Mouse (Mus musculus) myocyte (in vitro differentiated cells): ENCODE results near the gene Adk. TPM values are rescaled to one million over a fixed set of nuclear protein-coding genes. Genes with fewer than 3 reads are reported as not detected.

Experiments
- H3K27me3 ChIP-seq: one replicate; pipeline ENCODE4 v1.6.1; 2011; ENCODE audit not compliant: control insufficient read depth, insufficient read depth, insufficient read length
- H3K36me3 ChIP-seq: one replicate; pipeline ENCODE4 v1.6.1; 2011; ENCODE audit not compliant: control insufficient read depth, insufficient read depth
- H3K4me2 ChIP-seq: one replicate; pipeline ENCODE4 v1.6.1; 2011; ENCODE audit warnings: low read depth, control low read depth
- H3K4me3 ChIP-seq: one replicate; pipeline ENCODE4 v1.5.1; 2011; ENCODE audit warnings: mild to moderate bottlenecking, control low read depth, moderate library complexity
- H3K79me2 ChIP-seq: one replicate; pipeline ENCODE4 v1.6.1; 2011; ENCODE audit not compliant: control insufficient read depth, insufficient read depth
- H3ac ChIP-seq: one replicate; pipeline ENCODE4 v1.6.1; 2011; ENCODE audit not compliant: control insufficient read depth, insufficient read length
- CEBPB ChIP-seq: IDR thresholded peaks from 2 replicates; pipeline ENCODE4 v1.6.1; 2011; ENCODE audit warnings: mild to moderate bottlenecking, moderate library complexity; ENCODE audit not compliant: poor library complexity, insufficient read depth, severe bottlenecking
- E2F4 ChIP-seq: IDR thresholded peaks from one replicate; pipeline ENCODE4 v1.6.1; 2011; ENCODE audit warnings: mild to moderate bottlenecking, control low read depth, moderate library complexity; ENCODE audit not compliant: insufficient read depth
- MAX ChIP-seq: IDR thresholded peaks from one replicate; pipeline ENCODE4 v1.6.1; 2011; ENCODE audit warnings: low read depth, mild to moderate bottlenecking, control low read depth
- MYOD1 ChIP-seq, 3 experiments: IDR thresholded peaks; one replicate each; pipeline ENCODE4 v1.6.1; 2011; ENCODE audit warnings: control low read depth in 2 of 3, low read depth in 2 of 3, mild to moderate bottlenecking in 2 of 3, moderate library complexity in 1 of 3; ENCODE audit not compliant: insufficient read length in 2 of 3, control insufficient read depth in 1 of 3
- MYOG ChIP-seq, 3 experiments: IDR thresholded peaks; one replicate each; pipeline ENCODE4 v1.6.1; 2011; ENCODE audit warnings: control low read depth in 2 of 3, low read depth in 2 of 3, mild to moderate bottlenecking in 2 of 3; ENCODE audit not compliant: insufficient read length in 2 of 3, control insufficient read depth in 1 of 3, insufficient read depth in 1 of 3
- POLR2A ChIP-seq: IDR thresholded peaks from one replicate; pipeline ENCODE4 v1.6.1; 2011; ENCODE audit warnings: low read depth, mild to moderate bottlenecking, control low read depth, moderate library complexity; ENCODE audit not compliant: insufficient read length
- POLR2AphosphoS2 ChIP-seq: IDR thresholded peaks from one replicate; pipeline ENCODE4 v1.6.1; 2011; ENCODE audit warnings: low read depth, control low read depth; ENCODE audit not compliant: insufficient read length
- REST ChIP-seq: IDR thresholded peaks from one replicate; pipeline ENCODE4 v1.6.1; 2011; ENCODE audit warnings: mild to moderate bottlenecking, control low read depth, moderate library complexity; ENCODE audit not compliant: insufficient read depth, insufficient read length
- SRF ChIP-seq: IDR thresholded peaks from one replicate; pipeline ENCODE4 v1.6.1; 2011; ENCODE audit warnings: low read depth; ENCODE audit not compliant: control insufficient read depth, insufficient read length
- TCF12 ChIP-seq: IDR thresholded peaks from one replicate; pipeline ENCODE4 v1.6.1; 2011; ENCODE audit warnings: mild to moderate bottlenecking, control low read depth; ENCODE audit not compliant: poor library complexity, insufficient read depth, severe bottlenecking
- TCF3 ChIP-seq: IDR thresholded peaks from one replicate; pipeline ENCODE4 v1.6.1; 2011; ENCODE audit warnings: low read depth, control low read depth; ENCODE audit not compliant: insufficient read length
- USF1 ChIP-seq: IDR thresholded peaks from one replicate; pipeline ENCODE4 v1.6.1; 2011; ENCODE audit warnings: low read depth, mild to moderate bottlenecking, control low read depth, moderate library complexity
- polyA plus RNA-seq: library from polyadenylated mRNA; unstranded; fragments of >200 nt; fragmentation: generic; extraction: Trizol; gene quantifications from one replicate; pipeline ENCODE4 v1.2.1, GENCODE M21; 2012; ENCODE audit warnings: missing spikeins

Gene Adk
- polyA plus RNA-seq, 1 experiment = 37.2 TPM

DNA sequence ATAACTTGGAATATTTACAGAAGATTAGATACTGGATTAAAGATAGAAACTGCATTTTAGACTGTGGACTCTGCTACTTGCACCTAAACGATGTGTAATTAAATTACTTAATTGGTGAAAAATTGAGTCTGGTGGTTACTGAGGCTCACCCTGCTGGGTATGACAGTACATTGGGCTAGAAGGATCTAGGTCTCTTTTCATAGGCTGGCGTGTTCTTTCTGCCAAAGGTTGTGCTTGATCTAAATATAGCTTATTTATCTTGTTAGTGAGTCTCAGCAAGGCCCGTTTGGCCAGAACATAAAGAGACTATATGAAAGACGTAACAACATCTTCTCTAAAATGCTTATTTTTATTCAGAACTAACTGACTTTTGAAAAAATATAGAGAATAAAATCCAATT lies 65.7 kb downstream of the Adk start:
- Histone ChIP-seq H3K79me2 (no peaks in the 10 kb centered on the region), H3K4me2 (no peak overlapping the region), H3K27me3 (no peaks in the 10 kb centered on the region), H3K4me3 (no peak overlapping the region), H3ac (no peak overlapping the region), H3K36me3 (no peaks in the 10 kb centered on the region)
- no peak for TF ChIP-seq MYOG (IDR thresholded peaks at IDR 0.05; ENCODE audit: control insufficient read depth in 1 of 3, insufficient read depth in 1 of 3, insufficient read length in 2 of 3, low read depth in 2 of 3)
- TF ChIP-seq SRF = no peak
- TF ChIP-seq POLR2AphosphoS2 = no peak
- no peak for TF ChIP-seq REST
- TF ChIP-seq USF1 = no peak
- no peak for TF ChIP-seq TCF12
- TF ChIP-seq MYOD1 (IDR thresholded peaks at IDR 0.05; ENCODE audit: control insufficient read depth in 1 of 3, insufficient read length in 2 of 3, low read depth in 2 of 3) = no peak
- TF ChIP-seq MAX = no peak
- TF ChIP-seq POLR2A = no peak

DNA sequence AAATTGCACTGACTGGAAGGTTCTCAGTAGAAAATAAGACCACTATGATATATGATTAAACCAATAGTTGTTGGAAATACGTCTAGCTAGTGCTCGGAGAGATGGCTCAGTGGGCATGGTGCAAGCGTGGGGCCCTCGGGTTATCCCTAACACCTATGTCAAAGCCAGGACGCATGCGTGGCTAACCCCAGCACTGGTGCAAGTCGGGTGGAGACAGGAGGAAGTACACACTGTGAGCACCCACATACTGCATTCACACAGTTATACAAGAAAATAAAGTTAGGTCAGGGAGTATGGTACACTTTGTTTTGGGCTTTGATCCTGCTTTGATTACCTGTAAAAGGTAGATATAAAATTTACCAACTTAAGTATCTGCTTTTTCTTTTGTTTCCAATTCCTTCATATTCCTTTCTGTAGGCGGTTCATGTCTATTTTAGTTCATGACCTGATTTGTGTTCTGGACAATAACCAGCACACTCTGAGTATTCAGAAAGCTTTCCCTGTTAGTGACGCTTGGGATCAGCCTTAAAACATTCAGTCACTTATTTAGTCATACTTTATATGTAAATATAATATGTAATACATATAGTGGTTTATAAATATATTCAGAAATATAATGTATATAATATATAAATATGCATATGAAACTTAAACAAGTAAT lies 67.4 kb downstream of the Adk start:
- Histone ChIP-seq H3K4me3 (no peak overlapping the region), H3K27me3 (no peaks in the 10 kb centered on the region), H3ac (no peak overlapping the region), H3K36me3 (no peaks in the 10 kb centered on the region), H3K79me2 (no peaks in the 10 kb centered on the region), H3K4me2 (no peak overlapping the region)
- TF ChIP-seq CEBPB (no peak), SRF (no peak)

DNA sequence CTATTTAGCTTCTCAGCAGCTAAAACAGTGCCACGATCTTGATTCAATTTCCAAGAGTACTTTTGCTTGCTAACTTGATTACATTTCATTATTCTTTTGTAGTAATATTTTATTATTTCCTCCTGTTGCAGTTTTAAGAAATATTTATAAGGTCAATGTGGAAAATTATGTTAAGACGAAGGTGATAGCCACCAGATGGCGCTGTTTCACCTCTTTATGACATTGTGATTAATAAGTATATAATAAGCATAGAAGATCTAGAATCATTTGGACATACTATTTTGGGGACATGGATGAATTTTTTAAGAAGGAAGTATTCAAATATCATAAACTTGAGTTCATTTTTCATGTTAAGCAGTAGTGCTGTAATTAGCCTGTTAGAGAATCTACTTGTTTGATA lies 68.1 kb downstream of the Adk start:
- Histone ChIP-seq H3K36me3 (no peaks in the 10 kb centered on the region), H3K27me3 (no peaks in the 10 kb centered on the region), H3ac (no peak overlapping the region), H3K79me2 (no peaks in the 10 kb centered on the region), H3K4me3 (no peak overlapping the region), H3K4me2 (no peak overlapping the region)
- no peak for TF ChIP-seq E2F4
- TF ChIP-seq TCF3 = no peak
- no peak for TF ChIP-seq TCF12
- TF ChIP-seq SRF = no peak
- TF ChIP-seq MAX = no peak
- no peak for TF ChIP-seq USF1
- no peak for TF ChIP-seq REST
- no peak for TF ChIP-seq POLR2A
- TF ChIP-seq POLR2AphosphoS2 = no peak
- TF ChIP-seq MYOG (IDR thresholded peaks at IDR 0.05; ENCODE audit: control insufficient read depth in 1 of 3, insufficient read depth in 1 of 3, insufficient read length in 2 of 3, low read depth in 2 of 3) = no peak
- TF ChIP-seq MYOD1 (IDR thresholded peaks at IDR 0.05; ENCODE audit: control insufficient read depth in 1 of 3, insufficient read length in 2 of 3, low read depth in 2 of 3) = no peak
- TF ChIP-seq CEBPB = no peak

DNA sequence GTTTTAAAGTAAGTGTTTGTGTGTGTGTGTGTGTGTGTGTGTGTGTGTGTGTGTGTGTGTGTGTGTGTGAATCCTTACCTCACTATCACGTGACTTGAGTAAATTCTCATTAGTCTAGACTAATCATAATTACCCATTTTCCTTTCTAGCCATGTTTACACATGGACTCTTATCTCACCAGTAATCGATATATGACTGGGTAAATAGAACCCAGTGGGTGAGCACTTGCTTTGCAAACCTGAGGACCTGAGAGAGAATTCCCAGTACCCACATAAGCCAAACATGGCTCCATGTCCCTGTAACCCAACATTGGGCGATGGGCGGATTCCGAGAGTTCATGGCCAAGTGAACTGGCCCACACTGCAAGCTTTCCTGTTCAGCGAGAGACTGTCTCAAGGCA lies 74.8 kb downstream of the Adk start:
- Histone ChIP-seq H3K27me3 (no peaks in the 10 kb centered on the region), H3K4me2 (no peak overlapping the region), H3K36me3 (no peaks in the 10 kb centered on the region), H3K4me3 (no peak overlapping the region), H3K79me2 (no peaks in the 10 kb centered on the region), H3ac (no peak overlapping the region)
- TF ChIP-seq TCF3 = no peak
- no peak for TF ChIP-seq TCF12
- TF ChIP-seq MYOG (IDR thresholded peaks at IDR 0.05; ENCODE audit: control insufficient read depth in 1 of 3, insufficient read depth in 1 of 3, insufficient read length in 2 of 3, low read depth in 2 of 3) = no peak
- TF ChIP-seq USF1 = no peak
- TF ChIP-seq POLR2AphosphoS2 = no peak
- TF ChIP-seq MAX = no peak
- TF ChIP-seq E2F4 = no peak
- no peak for TF ChIP-seq CEBPB
- TF ChIP-seq REST = no peak
- TF ChIP-seq POLR2A = no peak
- no peak for TF ChIP-seq MYOD1 (IDR thresholded peaks at IDR 0.05; ENCODE audit: control insufficient read depth in 1 of 3, insufficient read length in 2 of 3, low read depth in 2 of 3)
- no peak for TF ChIP-seq SRF

DNA sequence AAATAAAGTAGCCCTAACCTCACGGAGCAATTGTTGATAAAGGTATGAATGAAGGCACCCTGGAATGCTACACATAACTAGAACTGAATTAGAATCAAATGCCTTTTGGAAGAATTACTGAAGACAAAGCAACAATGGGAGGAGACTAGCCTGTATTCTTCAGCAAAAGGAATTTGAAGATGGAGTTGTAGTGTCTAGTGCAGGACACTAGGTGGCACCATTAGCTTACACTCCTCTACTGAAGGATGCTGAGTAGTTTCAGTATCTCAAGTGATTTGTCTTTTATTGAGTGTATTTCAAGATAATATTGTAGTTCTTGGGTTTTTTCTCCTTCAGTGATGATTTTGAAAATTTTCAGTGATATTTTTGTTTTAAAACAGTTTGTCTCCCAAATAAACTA lies 84.5 kb downstream of the Adk start:
- Histone ChIP-seq H3K4me2 (no peak overlapping the region), H3K79me2 (no peaks in the 10 kb centered on the region)
- TF ChIP-seq MYOD1 (IDR thresholded peaks at IDR 0.05; ENCODE audit: control insufficient read depth in 1 of 3, insufficient read length in 2 of 3, low read depth in 2 of 3) (no peak), E2F4 (no peak), TCF3 (no peak), USF1 (no peak), SRF (no peak), MYOG (IDR thresholded peaks at IDR 0.05; ENCODE audit: control insufficient read depth in 1 of 3, insufficient read depth in 1 of 3, insufficient read length in 2 of 3, low read depth in 2 of 3) (no peak), POLR2AphosphoS2 (no peak), MAX (no peak), REST (no peak), POLR2A (no peak), TCF12 (no peak), CEBPB (no peak)

More for the DNA sequence above, 84.5 kb downstream of the Adk start:
- Histone ChIP-seq H3K36me3 (no peaks in the 10 kb centered on the region), H3ac (no peak overlapping the region), H3K27me3 (no peaks in the 10 kb centered on the region), H3K4me3 (no peak overlapping the region)
